Mouse (Mus musculus): ENCODE results near the gene Arhgap10. TPM values are rescaled to one million over a fixed set of nuclear protein-coding genes. Genes with fewer than 3 reads are reported as not detected.

Arhgap10 gene
- total and polyA plus RNA-seq, 3 experiments = 22.5 to 58.2 (median 51.4) TPM

- Histone ChIP-seq H3K27me3 (ENCODE audit: control insufficient read depth, insufficient read depth, low read length) (no peaks in the 10 kb centered on the region), H3K27ac (no peak overlapping the region), H3K4me3 (no peak overlapping the region), H3K4me1 (ENCODE audit: control insufficient read depth, insufficient read depth, low read length) (no peaks in the 10 kb centered on the region), H3K79me2 (replicated peaks; ENCODE audit: control insufficient read depth, insufficient read depth, low read length) (no peaks in the 10 kb centered on the region), H3K9ac (ENCODE audit: low read depth, low read length) (no peak overlapping the region), H3K36me3 (ENCODE audit: control insufficient read depth, insufficient read depth, low read length) (no peaks in the 10 kb centered on the region)
- no peak for DNase-seq
- TF ChIP-seq EP300 (IDR thresholded peaks at IDR 0.05; ENCODE audit: insufficient read depth, low read depth, low read length) = no peak
- no peak for TF ChIP-seq CTCF (IDR thresholded peaks at IDR 0.05)
- TF ChIP-seq POLR2A (IDR thresholded peaks at IDR 0.05; ENCODE audit: insufficient read depth, low read depth, low read length) = no peak
- WGBS = 84% methylated on average over 4 of the region's 4 CpGs
- intact Hi-C loops (cut with DNase I) = no loop called here
Observed at GRCm38 (mm10) chr8:77545616-77546015, 27.9 kb upstream of the Arhgap10 start.

- Histone ChIP-seq H3K36me3 (ENCODE audit: control insufficient read depth, insufficient read depth, low read length) (no peaks in the 10 kb centered on the region), H3K4me1 (ENCODE audit: control insufficient read depth, insufficient read depth, low read length) (no peaks in the 10 kb centered on the region), H3K27ac (no peak overlapping the region), H3K9ac (ENCODE audit: low read depth, low read length) (no peak overlapping the region), H3K27me3 (ENCODE audit: control insufficient read depth, insufficient read depth, low read length) (no peaks in the 10 kb centered on the region), H3K4me3 (no peak overlapping the region), H3K79me2 (replicated peaks; ENCODE audit: control insufficient read depth, insufficient read depth, low read length) (no peaks in the 10 kb centered on the region)
- WGBS = 53% methylated on average over 3 of the region's 3 CpGs
- intact Hi-C loops (cut with DNase I) = no loop called here
- TF ChIP-seq EP300 (IDR thresholded peaks at IDR 0.05; ENCODE audit: insufficient read depth, low read depth, low read length) (no peak), CTCF (IDR thresholded peaks at IDR 0.05) (no peak), POLR2A (IDR thresholded peaks at IDR 0.05; ENCODE audit: insufficient read depth, low read depth, low read length) (no peak)
- no peak for DNase-seq
Observed at GRCm38 (mm10) chr8:77544428-77544827, 26.7 kb upstream of the Arhgap10 start.

- Histone ChIP-seq H3K4me1 (ENCODE audit: control insufficient read depth, insufficient read depth, low read length) (no peaks in the 10 kb centered on the region), H3K27me3 (ENCODE audit: control insufficient read depth, insufficient read depth, low read length) (no peaks in the 10 kb centered on the region), H3K4me3 (no peak overlapping the region), H3K36me3 (ENCODE audit: control insufficient read depth, insufficient read depth, low read length) (no peaks in the 10 kb centered on the region), H3K9ac (ENCODE audit: low read depth, low read length) (no peak overlapping the region), H3K27ac (no peak overlapping the region), H3K79me2 (replicated peaks; ENCODE audit: control insufficient read depth, insufficient read depth, low read length) (no peaks in the 10 kb centered on the region)
- intact Hi-C loops (cut with DNase I) = no loop called here
- no peak for DNase-seq
- TF ChIP-seq CTCF (IDR thresholded peaks at IDR 0.05) (no peak), EP300 (IDR thresholded peaks at IDR 0.05; ENCODE audit: insufficient read depth, low read depth, low read length) (no peak), POLR2A (IDR thresholded peaks at IDR 0.05; ENCODE audit: insufficient read depth, low read depth, low read length) (no peak)
- 57% methylated on average over 6 of the region's 6 CpGs for WGBS
Observed at GRCm38 (mm10) chr8:77543152-77543777, 25.5 kb upstream of the Arhgap10 start.

- TF ChIP-seq CTCF (IDR thresholded peaks at IDR 0.05) (no peak), POLR2A (IDR thresholded peaks at IDR 0.05; ENCODE audit: insufficient read depth, low read depth, low read length) (no peak), EP300 (IDR thresholded peaks at IDR 0.05; ENCODE audit: insufficient read depth, low read depth, low read length) (no peak)
- 76% methylated on average over 1 of the region's 1 CpGs for WGBS
- intact Hi-C loops (cut with DNase I) = no loop called here
Observed at GRCm38 (mm10) chr8:77538256-77538655, 20.5 kb upstream of the Arhgap10 start.

GRCm38 (mm10) chr8:77536821-77537220 lies 19.1 kb upstream of the Arhgap10 start:
- Histone ChIP-seq H3K27me3 (ENCODE audit: control insufficient read depth, insufficient read depth, low read length) (no peaks in the 10 kb centered on the region), H3K4me1 (ENCODE audit: control insufficient read depth, insufficient read depth, low read length) (no peaks in the 10 kb centered on the region), H3K79me2 (replicated peaks; ENCODE audit: control insufficient read depth, insufficient read depth, low read length) (no peaks in the 10 kb centered on the region), H3K4me3 (no peak overlapping the region), H3K36me3 (ENCODE audit: control insufficient read depth, insufficient read depth, low read length) (no peaks in the 10 kb centered on the region), H3K9ac (ENCODE audit: low read depth, low read length) (no peak overlapping the region), H3K27ac (no peak overlapping the region)
- 84% methylated on average over 12 of the region's 12 CpGs for WGBS
- DNase-seq = no peak
- intact Hi-C loops (cut with DNase I) = no loop called here
- no peak for TF ChIP-seq EP300 (IDR thresholded peaks at IDR 0.05; ENCODE audit: insufficient read depth, low read depth, low read length)
- no peak for TF ChIP-seq CTCF (IDR thresholded peaks at IDR 0.05)
- no peak for TF ChIP-seq POLR2A (IDR thresholded peaks at IDR 0.05; ENCODE audit: insufficient read depth, low read depth, low read length)

More at GRCm38 (mm10) chr8:77538256-77538655, 20.5 kb upstream of the Arhgap10 start:
- no peak overlapping the region for H3K27ac ChIP-seq
- no peaks in the 10 kb centered on the region for H3K4me1 ChIP-seq (ENCODE audit: control insufficient read depth, insufficient read depth, low read length)
- no peaks in the 10 kb centered on the region for H3K27me3 ChIP-seq (ENCODE audit: control insufficient read depth, insufficient read depth, low read length)
- no peak for DNase-seq
- H3K79me2 ChIP-seq (replicated peaks; ENCODE audit: control insufficient read depth, insufficient read depth, low read length) = no peaks in the 10 kb centered on the region
- H3K4me3 ChIP-seq = no peak overlapping the region
- H3K9ac ChIP-seq (ENCODE audit: low read depth, low read length) = no peak overlapping the region
- no peaks in the 10 kb centered on the region for H3K36me3 ChIP-seq (ENCODE audit: control insufficient read depth, insufficient read depth, low read length)

GRCm38 (mm10) chr8:77535026-77535595 lies 17.4 kb upstream of the Arhgap10 start:
- WGBS = 66% methylated on average over 5 of the region's 5 CpGs
- no peaks in the 10 kb centered on the region for H3K27me3 ChIP-seq (ENCODE audit: control insufficient read depth, insufficient read depth, low read length)
- intact Hi-C loops (cut with DNase I) = loop anchor here (1.0 kb wide), 1 partner anchor 116 kb away; no protein-coding TSS in a partner anchor
- no peaks in the 10 kb centered on the region for H3K36me3 ChIP-seq (ENCODE audit: control insufficient read depth, insufficient read depth, low read length)
- TF ChIP-seq EP300 (IDR thresholded peaks at IDR 0.05; ENCODE audit: insufficient read depth, low read depth, low read length) (0 out of 2 replicates have a peak, but pooled peaks have one; percentile 44), POLR2A (IDR thresholded peaks at IDR 0.05; ENCODE audit: insufficient read depth, low read depth, low read length) (no peak), CTCF (IDR thresholded peaks at IDR 0.05) (peak; percentile 84)
- no peak overlapping the region for H3K9ac ChIP-seq (ENCODE audit: low read depth, low read length)
- H3K4me3 ChIP-seq = no peak overlapping the region
- no peaks in the 10 kb centered on the region for H3K79me2 ChIP-seq (replicated peaks; ENCODE audit: control insufficient read depth, insufficient read depth, low read length)
- peak; percentile 46 to 50 for DNase-seq
- no peak overlapping the region for H3K27ac ChIP-seq
- H3K4me1 ChIP-seq (ENCODE audit: control insufficient read depth, insufficient read depth, low read length) = no peaks in the 10 kb centered on the region
